Mouse (Mus musculus): ENCODE data around the gene Rbmxl1.

DNA sequence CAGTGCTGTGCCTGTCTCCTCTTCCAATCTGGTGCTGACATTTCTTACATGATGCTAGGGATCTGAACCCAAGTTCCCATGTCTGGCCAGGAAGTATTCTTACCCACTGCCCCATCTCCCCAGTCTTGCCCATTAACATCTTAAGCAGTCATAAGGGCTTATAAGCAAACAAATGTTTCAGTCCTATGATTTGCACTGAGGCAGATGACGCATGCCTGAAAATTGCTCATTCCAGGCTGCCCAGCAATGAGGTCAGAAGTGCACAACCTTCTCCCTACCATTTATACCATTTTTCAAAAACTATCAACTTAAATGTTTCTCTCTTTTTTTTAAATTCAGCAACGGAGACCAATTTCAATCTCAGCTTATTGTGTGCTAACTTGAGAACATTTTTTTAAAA lies 44.8 kb downstream of the Rbmxl1 start:
- TF ChIP-seq POLR2A (IDR thresholded peaks at IDR 0.05; ENCODE audit: insufficient read depth, low read depth, low read length) (no peak), CTCF (IDR thresholded peaks at IDR 0.05; ENCODE audit: insufficient read depth, low read depth, low read length) (no peak)
